Comparison of ENCODE assay signal across 9 mouse cellular contexts in the genomic region with DNA sequence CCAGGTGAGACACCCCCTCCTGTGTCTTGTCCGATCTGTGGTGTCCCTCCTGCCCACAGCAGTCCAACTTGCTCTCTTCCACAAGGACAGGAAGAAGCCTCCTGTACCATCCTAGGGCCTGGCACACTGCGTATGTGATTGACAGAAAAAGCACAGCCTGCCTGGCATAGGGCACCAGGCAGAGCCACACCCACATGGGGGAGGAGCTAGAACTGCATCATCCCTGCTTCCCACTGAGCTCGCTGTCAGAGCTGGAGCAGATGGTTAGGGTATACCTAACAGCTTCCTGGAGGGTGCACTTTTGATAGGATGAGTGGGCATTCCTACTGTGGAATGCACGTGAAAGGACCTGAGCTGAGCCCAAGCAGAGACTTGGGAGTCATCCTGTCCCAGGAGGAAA. TPM values are rescaled to one million over a fixed set of nuclear protein-coding genes. Genes with fewer than 3 reads are reported as not detected.
DNase-seq lines count a peak whose midpoint lies in the region; ATAC-seq and TF ChIP-seq lines count a peak whose summit lies in the region.
"Had no signal": no experiment of that assay in that cellular context is flagged by ENCODE, and none has a peak within 500 bp of the region (broad histone marks: within the 10 kb centered on the region; RNA-seq: fewer than 3 reads in every experiment).

No protein-coding gene starts in this region.

- no peak overlapping the region for H3K4me3 ChIP-seq in kidney, embryonic 15.5 days (replicated peaks)
- H3K4me3 ChIP-seq in hindbrain, embryonic 14.5 days (replicated peaks; ENCODE audit: low read length) = no peak overlapping the region
- no peak overlapping the region for H3K4me3 ChIP-seq in midbrain, embryonic 14.5 days (replicated peaks; ENCODE audit: low read depth, low read length)
- H3K4me3 ChIP-seq in intestine, postnatal 0 days (ENCODE audit: low read depth, low read length) = no peak overlapping the region
- H3K4me3 ChIP-seq: limb, embryonic 12.5 days had no signal

- peaks cover 31% of the 10 kb centered on the region for H3K4me1 ChIP-seq in kidney, embryonic 15.5 days
- H3K4me1 ChIP-seq in hindbrain, embryonic 14.5 days (replicated peaks; ENCODE audit: control insufficient read depth, insufficient read depth, low read length) = no peaks in the 10 kb centered on the region
- no peaks in the 10 kb centered on the region for H3K4me1 ChIP-seq in midbrain, embryonic 14.5 days (ENCODE audit: control insufficient read depth, insufficient read depth, low read length)
- H3K4me1 ChIP-seq in intestine, postnatal 0 days (replicated peaks; ENCODE audit: control insufficient read depth, insufficient read depth, low read length) = 0 out of 2 replicates have a peak, but pooled peaks cover 5% of the 10 kb centered on the region

- H3K27me3 ChIP-seq in kidney, embryonic 15.5 days = no peaks in the 10 kb centered on the region
- H3K27me3 ChIP-seq in hindbrain, embryonic 14.5 days (ENCODE audit: control insufficient read depth, insufficient read depth, low read length) = no peaks in the 10 kb centered on the region
- no peaks in the 10 kb centered on the region for H3K27me3 ChIP-seq in midbrain, embryonic 14.5 days (ENCODE audit: control insufficient read depth, insufficient read depth, low read length)
- no peaks in the 10 kb centered on the region; the same call in 1 of the 2 replicates for H3K27me3 ChIP-seq in intestine, postnatal 0 days (replicated peaks; ENCODE audit: control insufficient read depth, insufficient read depth, low read length)
- H3K27me3 ChIP-seq: limb, embryonic 12.5 days had no signal

- peak; percentile 30 for DNase-seq in kidney, adult 9 months
- DNase-seq in brain, embryonic 14.5 days (ENCODE audit: low read depth) = peak; percentile 87
- peak; percentile 62 for DNase-seq in hindbrain, embryonic 14.5 days (ENCODE audit: low spot score)
- DNase-seq in midbrain, embryonic 14.5 days = peak; percentile 78
- no peak for DNase-seq in gastrocnemius, postnatal 14 days
- DNase-seq in urinary bladder, postnatal 36 days (ENCODE audit: low spot score in 2 of 2) = no peak

- no peaks in the 10 kb centered on the region for H3K9me3 ChIP-seq in kidney, embryonic 15.5 days (replicated peaks)
- no peaks in the 10 kb centered on the region for H3K9me3 ChIP-seq in hindbrain, embryonic 14.5 days (ENCODE audit: control insufficient read depth, low read length)
- H3K9me3 ChIP-seq in midbrain, embryonic 14.5 days (ENCODE audit: control insufficient read depth, low read length) = no peaks in the 10 kb centered on the region
- no peaks in the 10 kb centered on the region for H3K9me3 ChIP-seq in intestine, postnatal 0 days (ENCODE audit: control insufficient read depth)
- H3K9me3 ChIP-seq: limb, embryonic 12.5 days had no signal

- no peak overlapping the region for H3K9ac ChIP-seq in kidney, embryonic 15.5 days
- no peak overlapping the region for H3K9ac ChIP-seq in hindbrain, embryonic 14.5 days
- no peak overlapping the region for H3K9ac ChIP-seq in midbrain, embryonic 14.5 days (replicated peaks; ENCODE audit: low read length)
- H3K9ac ChIP-seq in intestine, postnatal 0 days (ENCODE audit: low read depth, low read length) = no peak overlapping the region
- H3K9ac ChIP-seq: limb, embryonic 12.5 days had no signal

- no peak overlapping the region for H3K27ac ChIP-seq in kidney, embryonic 15.5 days
- H3K27ac ChIP-seq in hindbrain, embryonic 14.5 days = no peak overlapping the region
- H3K27ac ChIP-seq in midbrain, embryonic 14.5 days (replicated peaks; ENCODE audit: low read depth, low read length) = no peak overlapping the region
- H3K27ac ChIP-seq in intestine, postnatal 0 days (ENCODE audit: low read depth, low read length) = no peak overlapping the region
- H3K27ac ChIP-seq: limb, embryonic 12.5 days had no signal

- WGBS in kidney, embryonic 15.5 days = 48% methylated on average over 4 of the region's 4 CpGs
- WGBS in hindbrain, embryonic 14.5 days = 29% methylated on average over 4 of the region's 4 CpGs
- 26% methylated on average over 4 of the region's 4 CpGs for WGBS in midbrain, embryonic 14.5 days
- WGBS in intestine, postnatal 0 days = 68% methylated on average over 4 of the region's 4 CpGs

- H3K4me2 ChIP-seq in kidney, embryonic 15.5 days = no peak overlapping the region
- H3K4me2 ChIP-seq in hindbrain, embryonic 14.5 days (replicated peaks) = no peak overlapping the region
- no peak overlapping the region for H3K4me2 ChIP-seq in midbrain, embryonic 14.5 days (ENCODE audit: low read length)
- H3K4me2 ChIP-seq in intestine, postnatal 0 days (replicated peaks; ENCODE audit: low read depth) = no peak overlapping the region
- H3K4me2 ChIP-seq: limb, embryonic 12.5 days had no signal

- no peak for TF ChIP-seq POLR2A in brain, embryonic 14.5 days (IDR thresholded peaks at IDR 0.05; ENCODE audit: borderline replicate concordance, extremely low read depth, insufficient read depth, insufficient read length, poor library complexity, severe bottlenecking)

- no peak for TF ChIP-seq CTCF in brain, embryonic 14.5 days (IDR thresholded peaks at IDR 0.05; ENCODE audit: borderline replicate concordance, extremely low read depth, insufficient read depth, insufficient read length)
- no peak for TF ChIP-seq CTCF in intestine, postnatal 0 days (IDR thresholded peaks at IDR 0.05; ENCODE audit: low read depth)

- ATAC-seq in kidney, embryonic 15.5 days (replicated peaks; ENCODE audit: low FRiP score) = no peak
- peak; percentile 79 for ATAC-seq in hindbrain, embryonic 14.5 days (ENCODE audit: low FRiP score)
- ATAC-seq in midbrain, embryonic 14.5 days (ENCODE audit: low FRiP score, low TSS enrichment) = peak; percentile 57; the same call in 1 of the 2 replicates
- no peak for ATAC-seq in intestine, postnatal 0 days

- intact Hi-C loops in gastrocnemius, postnatal 14 days (cut with DNase I; ENCODE audit: low total_unique reads) = no loop called here

- H3K36me3 ChIP-seq in kidney, embryonic 15.5 days = no peaks in the 10 kb centered on the region
- no peaks in the 10 kb centered on the region for H3K36me3 ChIP-seq in hindbrain, embryonic 14.5 days (replicated peaks; ENCODE audit: control insufficient read depth, insufficient read depth)
- H3K36me3 ChIP-seq in midbrain, embryonic 14.5 days (ENCODE audit: control insufficient read depth, insufficient read depth, low read length) = no peaks in the 10 kb centered on the region
- H3K36me3 ChIP-seq in intestine, postnatal 0 days (ENCODE audit: control insufficient read depth, insufficient read depth) = peaks cover 4% of the 10 kb centered on the region; the same call in 1 of the 2 replicates

RNA-seq across cellular contexts. Expression of a gene that starts 9.5 kb away (rescaled TPM):
- polyA plus RNA-seq in kidney, embryonic 15.5 days (2015; fragmentation: Nextera tagmentation; extraction: Ambion mirVana) = 0.89 and 1.8 TPM in 2 replicates
- 21.7 and 23.0 TPM in 2 replicates for polyA plus RNA-seq in brain, embryonic 14.5 days (2012; rRNA removed)
- polyA plus RNA-seq in hindbrain, embryonic 14.5 days (2014; fragmentation: Nextera tagmentation; extraction: Ambion mirVana) = 2.5 and 3.9 TPM in 2 replicates
- polyA plus RNA-seq in midbrain, embryonic 14.5 days (2014; fragmentation: Nextera tagmentation; extraction: Ambion mirVana) = 3.0 TPM in 2 replicates
- under 1 TPM; 0.39 to 0.47 TPM for total RNA-seq in gastrocnemius, postnatal 14 days (2021)
- 0.64 and 0.80 TPM in 2 replicates for polyA plus RNA-seq in intestine, postnatal 0 days (2015; fragmentation: Nextera tagmentation; extraction: Ambion mirVana)

RNA-seq across cellular contexts. Expression of a gene that starts 20.5 kb away (rescaled TPM):
- 17.7 and 19.8 TPM in 2 replicates for polyA plus RNA-seq in kidney, embryonic 15.5 days (2015; fragmentation: Nextera tagmentation; extraction: Ambion mirVana)
- polyA plus RNA-seq in brain, embryonic 14.5 days (2012; rRNA removed) = 156 and 175 TPM in 2 replicates
- polyA plus RNA-seq in hindbrain, embryonic 14.5 days (2014; fragmentation: Nextera tagmentation; extraction: Ambion mirVana) = 78.0 and 81.4 TPM in 2 replicates
- polyA plus RNA-seq in midbrain, embryonic 14.5 days (2014; fragmentation: Nextera tagmentation; extraction: Ambion mirVana) = 78.1 and 94.2 TPM in 2 replicates
- 1 to 10 TPM; 6.5 to 8.1 TPM for total RNA-seq in gastrocnemius, postnatal 14 days (2021)
- 8.7 and 8.9 TPM in 2 replicates for polyA plus RNA-seq in intestine, postnatal 0 days (2015; fragmentation: Nextera tagmentation; extraction: Ambion mirVana)

RNA-seq across cellular contexts. Expression of a gene that starts 24.3 kb away (rescaled TPM):
- 212 and 221 TPM in 2 replicates for polyA plus RNA-seq in kidney, embryonic 15.5 days (2015; fragmentation: Nextera tagmentation; extraction: Ambion mirVana)
- polyA plus RNA-seq in brain, embryonic 14.5 days (2012; rRNA removed) = 453 and 682 TPM in 2 replicates
- polyA plus RNA-seq in hindbrain, embryonic 14.5 days (2014; fragmentation: Nextera tagmentation; extraction: Ambion mirVana) = 589 and 599 TPM in 2 replicates
- polyA plus RNA-seq in midbrain, embryonic 14.5 days (2014; fragmentation: Nextera tagmentation; extraction: Ambion mirVana) = 528 and 640 TPM in 2 replicates
- 10 to 100 TPM; 55.4 to 57.6 TPM for total RNA-seq in gastrocnemius, postnatal 14 days (2021)
- 441 and 442 TPM in 2 replicates for polyA plus RNA-seq in intestine, postnatal 0 days (2015; fragmentation: Nextera tagmentation; extraction: Ambion mirVana)

RNA-seq across cellular contexts. Expression of a gene that starts 28.5 kb away (rescaled TPM):
- 9.4 and 15.2 TPM in 2 replicates for polyA plus RNA-seq in kidney, embryonic 15.5 days (2015; fragmentation: Nextera tagmentation; extraction: Ambion mirVana)
- polyA plus RNA-seq in brain, embryonic 14.5 days (2012; rRNA removed) = 23.6 and 45.8 TPM in 2 replicates
- polyA plus RNA-seq in hindbrain, embryonic 14.5 days (2014; fragmentation: Nextera tagmentation; extraction: Ambion mirVana) = 33.7 and 37.1 TPM in 2 replicates
- 18.4 and 26.4 TPM in 2 replicates for polyA plus RNA-seq in midbrain, embryonic 14.5 days (2014; fragmentation: Nextera tagmentation; extraction: Ambion mirVana)
- total RNA-seq in gastrocnemius, postnatal 14 days (2021) = 1 to 10 TPM; 4.0 to 6.2 TPM
- 4.9 and 5.8 TPM in 2 replicates for polyA plus RNA-seq in intestine, postnatal 0 days (2015; fragmentation: Nextera tagmentation; extraction: Ambion mirVana)

RNA-seq across cellular contexts. Expression of a gene that starts 29.0 kb away (rescaled TPM):
- 21.2 and 22.2 TPM in 2 replicates for polyA plus RNA-seq in kidney, embryonic 15.5 days (2015; fragmentation: Nextera tagmentation; extraction: Ambion mirVana)
- 22.7 and 36.5 TPM in 2 replicates for polyA plus RNA-seq in brain, embryonic 14.5 days (2012; rRNA removed)
- 22.9 and 25.1 TPM in 2 replicates for polyA plus RNA-seq in hindbrain, embryonic 14.5 days (2014; fragmentation: Nextera tagmentation; extraction: Ambion mirVana)
- 20.6 and 26.1 TPM in 2 replicates for polyA plus RNA-seq in midbrain, embryonic 14.5 days (2014; fragmentation: Nextera tagmentation; extraction: Ambion mirVana)
- 1 to 10 TPM; 2.6 to 2.7 TPM for total RNA-seq in gastrocnemius, postnatal 14 days (2021)
- 5.0 and 5.5 TPM in 2 replicates for polyA plus RNA-seq in intestine, postnatal 0 days (2015; fragmentation: Nextera tagmentation; extraction: Ambion mirVana)

Comparison
In these comparisons a context has a peak if more than half of its experiments do, and no peak if none do; other contexts are left out.
1. DNase-seq: peak in kidney, adult 9 months (single experiment), brain, embryonic 14.5 days (single experiment), hindbrain, embryonic 14.5 days (single experiment) and midbrain, embryonic 14.5 days (single experiment); none in gastrocnemius, postnatal 14 days (single experiment) and urinary bladder, postnatal 36 days (0 of 2).
2. ATAC-seq: peak in hindbrain, embryonic 14.5 days (single experiment) and midbrain, embryonic 14.5 days (single experiment); none in kidney, embryonic 15.5 days (single experiment) and intestine, postnatal 0 days (single experiment).